Mouse (Mus musculus): Measurements from ENCODE around the gene Rcan1.
"Not testable (repeated sequence)": the region's sequence is repeated elsewhere in the genome, so short reads cannot be mapped to it uniquely, and the experiment has no call there.

The Rcan1 gene

GRCm38 (mm10) chr16:92470706-92471105 is at the start of gene Rcan1:
Gene Rcan1, minus strand, starts transcription at chr16:92470867.
- DNase-seq (ENCODE audit: low spot score) = no peak

GRCm38 (mm10) chr16:92519820-92520492 is 49.3 kb upstream of the Rcan1 start:
- no peak for DNase-seq (ENCODE audit: low spot score)

GRCm38 (mm10) chr16:92518718-92519117 is 48.1 kb upstream of the Rcan1 start:
- no peak for DNase-seq (ENCODE audit: low spot score)

GRCm38 (mm10) chr16:92516139-92516538 is 45.5 kb upstream of the Rcan1 start:
- no peak for DNase-seq (ENCODE audit: low spot score)

GRCm38 (mm10) chr16:92514896-92515295 is 44.2 kb upstream of the Rcan1 start:
- DNase-seq (ENCODE audit: low spot score) = not testable (repeated sequence)

- peak; percentile 7 for DNase-seq (ENCODE audit: low spot score)
These were observed 41.2 kb upstream of the Rcan1 start for GRCm38 (mm10) chr16:92511773-92512391.

GRCm38 (mm10) chr16:92510835-92511772 is 40.4 kb upstream of the Rcan1 start:
- DNase-seq (ENCODE audit: low spot score) = no peak

GRCm38 (mm10) chr16:92507573-92507972 is 36.9 kb upstream of the Rcan1 start:
- DNase-seq (ENCODE audit: low spot score) = no peak

- no peak for DNase-seq (ENCODE audit: low spot score)
These were observed 32.4 kb upstream of the Rcan1 start for GRCm38 (mm10) chr16:92503105-92503504.

- DNase-seq (ENCODE audit: low spot score) = no peak
These were observed 29.9 kb upstream of the Rcan1 start for GRCm38 (mm10) chr16:92500534-92500933.

GRCm38 (mm10) chr16:92499324-92499723 is 28.7 kb upstream of the Rcan1 start:
- DNase-seq (ENCODE audit: low spot score) = no peak

- no peak for DNase-seq (ENCODE audit: low spot score)
These were observed 27.9 kb upstream of the Rcan1 start for GRCm38 (mm10) chr16:92498589-92498981.

- no peak for DNase-seq (ENCODE audit: low spot score)
These were observed 27.4 kb upstream of the Rcan1 start for GRCm38 (mm10) chr16:92497851-92498588.

- no peak for DNase-seq (ENCODE audit: low spot score)
These were observed 18.7 kb upstream of the Rcan1 start for GRCm38 (mm10) chr16:92489356-92489755.

GRCm38 (mm10) chr16:92488456-92488855 is 17.8 kb upstream of the Rcan1 start:
- DNase-seq (ENCODE audit: low spot score) = no peak

GRCm38 (mm10) chr16:92487489-92487888 is 16.8 kb upstream of the Rcan1 start:
- DNase-seq (ENCODE audit: low spot score) = peak; percentile 16

GRCm38 (mm10) chr16:92487086-92487485 is 16.4 kb upstream of the Rcan1 start:
- no peak for DNase-seq (ENCODE audit: low spot score)

GRCm38 (mm10) chr16:92485436-92485835 is 14.8 kb upstream of the Rcan1 start, which contains the start of gene Clic6:
Gene Clic6, plus strand, starts transcription at chr16:92485736.
- no peak for DNase-seq (ENCODE audit: low spot score)

GRCm38 (mm10) chr16:92478561-92479150 is 8.0 kb upstream of the Rcan1 start:
- DNase-seq (ENCODE audit: low spot score) = peak; percentile 29

- DNase-seq (ENCODE audit: low spot score) = no peak
These were observed 4.6 kb upstream of the Rcan1 start for GRCm38 (mm10) chr16:92475093-92475860.

- DNase-seq (ENCODE audit: low spot score) = no peak
These were observed 2.2 kb upstream of the Rcan1 start for GRCm38 (mm10) chr16:92472898-92473297.
